Mouse (Mus musculus): Measurements from ENCODE around the gene Klrb1a. TPM values are rescaled to one million over a fixed set of nuclear protein-coding genes. Genes with fewer than 3 reads are reported as not detected.
"Not testable (repeated sequence)": the region's sequence is repeated elsewhere in the genome, so short reads cannot be mapped to it uniquely, and the experiment has no call there.

Gene Klrb1a
- polyA plus RNA-seq (2015; fragmentation: Nextera tagmentation; extraction: Ambion mirVana): not detected in 2 replicates

- not testable (repeated sequence) for H3K27ac ChIP-seq, ATAC-seq
- WGBS: 96% methylated on average over 5 of the region's 5 CpGs
Observed at GRCm38 (mm10) chr6:128623433-128623832, at the start of gene Klrb1a. Gene Klrb1a, minus strand, starts transcription at chr6:128623533.

DNA sequence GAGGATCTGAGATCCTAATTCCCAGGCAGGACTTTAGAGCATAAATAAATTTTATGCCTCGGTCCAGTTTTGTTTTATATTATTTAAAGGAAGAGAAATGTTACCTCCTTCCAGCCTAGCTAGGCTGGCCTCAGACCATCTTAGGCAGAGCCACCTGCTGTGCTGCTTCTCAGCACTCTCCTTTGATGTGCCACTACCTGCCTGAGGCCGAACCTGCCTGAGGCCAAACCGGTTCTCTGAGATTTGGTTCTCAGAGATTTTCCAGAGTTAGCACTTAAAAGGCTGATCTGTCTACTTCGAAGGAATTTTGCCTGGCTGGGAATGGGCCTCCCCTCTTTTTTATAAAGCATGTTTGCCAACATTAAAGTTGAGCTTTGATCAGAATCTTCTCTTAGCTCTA lies 46.6 kb upstream of the Klrb1a start:
- Histone ChIP-seq H3K4me2 (no peak overlapping the region), H3K27me3 (no peaks in the 10 kb centered on the region), H3K27ac (no peak overlapping the region), H3K9me3 (replicated peaks) (peaks cover 4% of the 10 kb centered on the region), H3K36me3 (ENCODE audit: poor library complexity, severe bottlenecking) (no peaks in the 10 kb centered on the region), H3K9ac (no peak overlapping the region), H3K4me3 (no peak overlapping the region), H3K4me1 (no peaks in the 10 kb centered on the region)
- ATAC-seq: no peak
- WGBS: 58% methylated on average over 4 of the region's 4 CpGs

More at GRCm38 (mm10) chr6:128623433-128623832, at the start of gene Klrb1a:
- not testable (repeated sequence) for H3K4me3 ChIP-seq; H3K4me1 ChIP-seq; H3K9me3 ChIP-seq (replicated peaks); H3K27me3 ChIP-seq; H3K4me2 ChIP-seq; H3K9ac ChIP-seq; H3K36me3 ChIP-seq (ENCODE audit: poor library complexity, severe bottlenecking)

GRCm38 (mm10) chr6:128662206-128662605 lies 38.9 kb upstream of the Klrb1a start, which contains the start of gene Clec2h:
Gene Clec2h, plus strand, starts transcription at chr6:128662385.
- no peaks in the 10 kb centered on the region for H3K4me1 ChIP-seq
- no peak within 1 kb of the TSS for H3K9ac ChIP-seq
- no peak within 1 kb of the TSS for H3K4me2 ChIP-seq
- WGBS: 6% methylated on average over 1 of the region's 1 CpGs
- no peaks in the 10 kb centered on the region for H3K9me3 ChIP-seq (replicated peaks)
- no peak within 1 kb of the TSS for H3K4me3 ChIP-seq
- ATAC-seq: no peak
- H3K36me3 ChIP-seq (ENCODE audit: poor library complexity, severe bottlenecking): no peaks in the 10 kb centered on the region
- H3K27ac ChIP-seq: no peak within 1 kb of the TSS
- H3K27me3 ChIP-seq: no peaks in the 10 kb centered on the region

- ATAC-seq: no peak
- no peaks in the 10 kb centered on the region for H3K4me1 ChIP-seq
- H3K4me2 ChIP-seq: no peak overlapping the region
- no peaks in the 10 kb centered on the region for H3K9me3 ChIP-seq (replicated peaks)
- no peaks in the 10 kb centered on the region for H3K36me3 ChIP-seq (ENCODE audit: poor library complexity, severe bottlenecking)
- no peaks in the 10 kb centered on the region for H3K27me3 ChIP-seq
- WGBS: 94% methylated on average over 1 of the region's 1 CpGs
- H3K4me3 ChIP-seq: no peak overlapping the region
- no peak overlapping the region for H3K27ac ChIP-seq
- no peak overlapping the region for H3K9ac ChIP-seq
Observed at GRCm38 (mm10) chr6:128661249-128661648, 37.9 kb upstream of the Klrb1a start.

DNA sequence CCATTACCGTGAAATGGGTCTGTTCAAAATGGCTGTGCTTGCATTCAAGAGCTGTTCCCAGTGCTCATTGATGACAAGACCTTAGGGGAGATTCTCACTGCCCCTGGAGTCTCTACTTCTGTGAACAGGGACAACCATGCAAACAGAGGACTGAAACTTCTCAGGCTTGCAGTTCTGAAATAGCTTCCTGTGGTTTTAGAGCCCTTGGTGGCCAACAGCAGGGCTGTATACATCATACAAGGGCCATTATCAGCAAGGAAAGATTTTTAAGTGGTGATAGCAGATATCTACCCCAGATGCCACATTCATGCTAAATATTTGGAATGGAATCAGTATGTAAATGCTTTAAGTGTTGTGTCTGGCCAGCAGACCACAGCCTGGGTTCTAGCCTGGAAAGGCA lies 29.6 kb upstream of the Klrb1a start:
- H3K27me3 ChIP-seq: no peaks in the 10 kb centered on the region
- WGBS: 100% methylated on average over 1 of the region's 1 CpGs
- ATAC-seq: no peak
- no peaks in the 10 kb centered on the region for H3K9me3 ChIP-seq (replicated peaks)
- H3K4me1 ChIP-seq: no peaks in the 10 kb centered on the region
- H3K4me3 ChIP-seq: no peak overlapping the region
- no peaks in the 10 kb centered on the region for H3K36me3 ChIP-seq (ENCODE audit: poor library complexity, severe bottlenecking)
- H3K4me2 ChIP-seq: no peak overlapping the region
- H3K9ac ChIP-seq: no peak overlapping the region
- no peak overlapping the region for H3K27ac ChIP-seq

GRCm38 (mm10) chr6:128650827-128651226 lies 27.5 kb upstream of the Klrb1a start:
- not testable (repeated sequence) for H3K36me3 ChIP-seq (ENCODE audit: poor library complexity, severe bottlenecking); H3K4me3 ChIP-seq

DNA sequence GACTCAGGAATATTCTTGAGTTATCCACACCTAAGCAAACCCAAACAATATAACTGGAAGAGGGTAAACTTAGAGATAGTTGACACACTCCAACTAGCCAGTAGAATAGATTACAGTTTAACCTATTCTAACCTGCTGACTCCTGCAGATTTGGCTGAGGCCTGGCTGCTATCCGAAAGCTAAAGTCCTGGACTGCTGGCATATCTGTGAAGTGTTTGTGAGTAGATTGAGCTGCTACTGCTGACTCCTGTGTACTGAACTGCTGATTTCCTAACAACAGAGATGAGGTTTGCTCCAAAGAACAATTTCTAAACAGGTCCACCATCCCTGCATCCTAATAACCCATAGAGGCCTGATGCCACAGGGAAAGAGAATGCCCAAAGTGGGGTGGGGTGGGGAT lies 26.9 kb upstream of the Klrb1a start:
- WGBS: 91% methylated on average over 1 of the region's 1 CpGs
- Histone ChIP-seq H3K9ac (no peak overlapping the region), H3K4me3 (no peak overlapping the region), H3K27ac (no peak overlapping the region), H3K4me1 (no peaks in the 10 kb centered on the region), H3K9me3 (replicated peaks) (no peaks in the 10 kb centered on the region), H3K27me3 (no peaks in the 10 kb centered on the region), H3K4me2 (no peak overlapping the region), H3K36me3 (ENCODE audit: poor library complexity, severe bottlenecking) (no peaks in the 10 kb centered on the region)
- ATAC-seq: no peak

More at GRCm38 (mm10) chr6:128650827-128651226, 27.5 kb upstream of the Klrb1a start:
- H3K9ac ChIP-seq; H3K4me1 ChIP-seq; ATAC-seq; H3K27me3 ChIP-seq; H3K9me3 ChIP-seq (replicated peaks); H3K27ac ChIP-seq; H3K4me2 ChIP-seq: not testable (repeated sequence)
- WGBS: 90% methylated on average over 7 of the region's 7 CpGs

DNA sequence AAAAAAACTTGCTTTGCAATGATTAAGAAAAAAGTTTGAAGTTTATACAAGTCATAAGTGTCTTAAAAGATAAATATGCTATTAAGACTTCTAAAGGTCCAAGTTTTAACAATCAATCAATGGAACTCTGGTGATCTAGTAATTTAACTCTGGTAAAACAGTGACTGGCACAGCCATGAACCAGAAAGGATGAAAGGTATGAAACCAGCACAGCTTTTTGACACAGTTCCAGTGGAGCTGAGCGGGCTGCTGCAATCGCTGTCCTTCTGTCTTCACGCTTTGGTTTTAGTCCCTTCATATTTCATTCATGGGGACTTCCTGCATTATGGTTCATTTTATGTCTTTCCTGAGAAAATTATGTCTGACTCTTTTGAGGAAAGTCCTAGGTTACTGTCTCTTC lies 26.3 kb upstream of the Klrb1a start:
- H3K9ac ChIP-seq: no peak overlapping the region
- ATAC-seq: no peak
- H3K27me3 ChIP-seq: no peaks in the 10 kb centered on the region
- H3K4me2 ChIP-seq: no peak overlapping the region
- H3K4me1 ChIP-seq: no peaks in the 10 kb centered on the region
- no peak overlapping the region for H3K4me3 ChIP-seq
- no peak overlapping the region for H3K27ac ChIP-seq
- H3K36me3 ChIP-seq (ENCODE audit: poor library complexity, severe bottlenecking): no peaks in the 10 kb centered on the region
- no peaks in the 10 kb centered on the region for H3K9me3 ChIP-seq (replicated peaks)
- WGBS: 94% methylated on average over 3 of the region's 3 CpGs

DNA sequence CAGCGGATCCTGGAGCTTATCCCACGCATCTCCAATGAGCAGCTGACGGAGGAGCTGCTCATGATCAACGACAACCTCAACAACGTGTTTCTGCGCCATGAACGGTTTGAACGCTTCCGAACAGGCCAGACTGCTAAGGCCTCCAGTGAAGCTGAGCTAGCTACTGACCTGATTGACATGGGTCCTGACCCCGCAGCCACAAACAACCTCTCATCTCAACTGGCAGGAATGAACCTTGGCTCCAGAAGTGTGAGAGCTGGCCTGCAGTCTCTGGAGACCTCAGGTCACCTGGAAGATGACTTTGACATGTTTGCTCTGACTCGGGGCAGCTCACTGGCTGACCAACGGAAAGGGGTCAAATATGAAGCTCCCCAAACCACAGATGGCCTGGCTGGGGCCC lies 22.4 kb upstream of the Klrb1a start:
- not testable (repeated sequence) for H3K9me3 ChIP-seq (replicated peaks); H3K9ac ChIP-seq; H3K36me3 ChIP-seq (ENCODE audit: poor library complexity, severe bottlenecking); H3K4me1 ChIP-seq; H3K27ac ChIP-seq; H3K4me3 ChIP-seq; ATAC-seq; H3K27me3 ChIP-seq; H3K4me2 ChIP-seq
- 96% methylated on average over 12 of the region's 12 CpGs for WGBS

DNA sequence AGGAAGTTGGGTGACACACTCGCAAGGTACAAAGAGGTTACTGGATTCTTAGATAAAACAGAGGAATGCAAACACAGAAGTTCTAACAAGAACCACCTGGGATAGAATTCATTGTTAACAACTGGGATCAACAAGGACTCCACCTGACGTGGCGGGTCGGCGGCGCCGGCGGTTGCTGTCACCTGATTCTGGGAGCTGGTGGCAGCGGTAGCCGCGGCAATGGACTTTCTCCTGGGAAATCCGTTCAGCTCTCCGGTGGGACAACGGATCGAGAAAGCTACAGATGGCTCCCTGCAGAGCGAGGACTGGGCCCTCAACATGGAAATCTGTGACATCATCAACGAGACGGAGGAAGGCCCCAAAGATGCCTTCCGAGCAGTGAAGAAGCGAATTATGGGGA lies 21.4 kb upstream of the Klrb1a start:
- not testable (repeated sequence) for H3K36me3 ChIP-seq (ENCODE audit: poor library complexity, severe bottlenecking); H3K9ac ChIP-seq; ATAC-seq; H3K4me2 ChIP-seq; H3K4me3 ChIP-seq; H3K27me3 ChIP-seq; H3K4me1 ChIP-seq; H3K9me3 ChIP-seq (replicated peaks); H3K27ac ChIP-seq
- WGBS: 94% methylated on average over 20 of the region's 20 CpGs

GRCm38 (mm10) chr6:128643999-128644398 lies 20.7 kb upstream of the Klrb1a start:
- no peaks in the 10 kb centered on the region for H3K27me3 ChIP-seq
- no peak overlapping the region for H3K4me3 ChIP-seq
- 70% methylated on average over 2 of the region's 2 CpGs for WGBS
- H3K9ac ChIP-seq: no peak overlapping the region
- H3K27ac ChIP-seq: no peak overlapping the region
- H3K36me3 ChIP-seq (ENCODE audit: poor library complexity, severe bottlenecking): no peaks in the 10 kb centered on the region
- no peak overlapping the region for H3K4me2 ChIP-seq
- no peaks in the 10 kb centered on the region for H3K9me3 ChIP-seq (replicated peaks)
- H3K4me1 ChIP-seq: no peaks in the 10 kb centered on the region
- no peak for ATAC-seq

- Histone ChIP-seq H3K4me2 (no peak overlapping the region), H3K27ac (no peak overlapping the region), H3K36me3 (ENCODE audit: poor library complexity, severe bottlenecking) (no peaks in the 10 kb centered on the region), H3K9me3 (replicated peaks) (no peaks in the 10 kb centered on the region), H3K27me3 (no peaks in the 10 kb centered on the region), H3K9ac (no peak overlapping the region), H3K4me1 (no peaks in the 10 kb centered on the region), H3K4me3 (no peak overlapping the region)
- ATAC-seq: no peak
- 79% methylated on average over 2 of the region's 2 CpGs for WGBS
Observed at GRCm38 (mm10) chr6:128641116-128641716, 17.9 kb upstream of the Klrb1a start.

- Histone ChIP-seq H3K4me2 (no peak overlapping the region), H3K9me3 (replicated peaks) (no peaks in the 10 kb centered on the region), H3K27ac (no peak overlapping the region), H3K36me3 (ENCODE audit: poor library complexity, severe bottlenecking) (no peaks in the 10 kb centered on the region), H3K9ac (no peak overlapping the region), H3K27me3 (no peaks in the 10 kb centered on the region), H3K4me3 (no peak overlapping the region), H3K4me1 (no peaks in the 10 kb centered on the region)
- 93% methylated on average over 1 of the region's 1 CpGs for WGBS
- ATAC-seq: no peak
Observed at GRCm38 (mm10) chr6:128640673-128641072, 17.3 kb upstream of the Klrb1a start.

All from forebrain, embryonic 13.5 days (tissue).